Mouse (Mus musculus) MEL (cell line): ENCODE measurements around the gene Sept9. TPM values are rescaled to one million over a fixed set of nuclear protein-coding genes. Genes with fewer than 3 reads are reported as not detected.

Source experiments
- DNase-seq: peaks from one replicate; pipeline ENCODE4 v3.0.0; 2011; ENCODE audit warnings: low read depth, low spot score
- H3K27ac ChIP-seq: 2 replicates; pipeline ENCODE4 v1.5.1; 2012; ENCODE audit warnings: low read depth, mild to moderate bottlenecking, control low read depth, low read length, moderate library complexity; ENCODE audit not compliant: control insufficient read depth
- H3K27me3 ChIP-seq, 2 experiments: fragments of 150-350 bp in 1 of 2; sonication (generic) in 1 of 2; 2 replicates each; pipeline ENCODE4 v1.6.1; 2012; ENCODE audit warnings: low read length in 2 of 2, mild to moderate bottlenecking in 2 of 2, improper control_type of control experiment in 1 of 2, moderate library complexity in 1 of 2; ENCODE audit not compliant: insufficient read depth in 2 of 2, control insufficient read depth in 1 of 2
- H3K36me3 ChIP-seq, 2 experiments: 2 replicates each; pipeline ENCODE4 v1.6.1; 2012 to 2014; ENCODE audit warnings: low read length in 2 of 2, improper control_type of control experiment in 1 of 2, inconsistent platforms in 1 of 2, mild to moderate bottlenecking in 1 of 2; ENCODE audit not compliant: insufficient read depth in 2 of 2, control insufficient read depth in 1 of 2
- H3K4me1 ChIP-seq, 2 experiments: fragments of 150-350 bp in 1 of 2; sonication (generic) in 1 of 2; 2 replicates each; pipeline ENCODE4 v1.6.1; 2012; ENCODE audit warnings: low read length in 2 of 2, improper control_type of control experiment in 1 of 2, mild to moderate bottlenecking in 1 of 2; ENCODE audit not compliant: insufficient read depth in 2 of 2, control insufficient read depth in 1 of 2
- H3K4me3 ChIP-seq, 2 experiments: fragments of 150-350 bp in 1 of 2; sonication (generic) in 1 of 2; 2 replicates each; pipeline ENCODE4 v1.5.1; 2012; ENCODE audit warnings: low read depth in 2 of 2, low read length in 2 of 2, mild to moderate bottlenecking in 2 of 2, moderate library complexity in 2 of 2, control low read depth in 1 of 2, improper control_type of control experiment in 1 of 2; ENCODE audit not compliant: control insufficient read depth in 1 of 2, insufficient read depth in 1 of 2
- H3K79me2 ChIP-seq: 2 replicates; pipeline ENCODE4 v1.6.1; 2012; ENCODE audit warnings: mild to moderate bottlenecking, low read length, moderate library complexity; ENCODE audit not compliant: control insufficient read depth, poor library complexity, insufficient read depth
- H3K9ac ChIP-seq: 2 replicates; pipeline ENCODE4 v1.6.1; 2012; ENCODE audit warnings: low read depth, mild to moderate bottlenecking, control low read depth, low read length, moderate library complexity; ENCODE audit not compliant: control insufficient read depth, poor library complexity, severe bottlenecking
- H3K9me3 ChIP-seq: fragments of 150-350 bp; sonication (generic); replicated peaks from 2 replicates; pipeline ENCODE4 v1.6.1; 2012; ENCODE audit warnings: mild to moderate bottlenecking, low read length, improper control_type of control experiment, moderate library complexity; ENCODE audit not compliant: insufficient read depth
- CHD1 ChIP-seq: IDR thresholded peaks from 2 replicates; pipeline ENCODE4 v1.6.1; 2012; ENCODE audit warnings: low read depth, mild to moderate bottlenecking, inconsistent platforms, low read length, improper control_type of control experiment
- CHD2 ChIP-seq: IDR thresholded peaks from 2 replicates; pipeline ENCODE4 v1.6.1; 2011; ENCODE audit warnings: low read length, improper control_type of control experiment
- E2F4 ChIP-seq: IDR thresholded peaks from 2 replicates; pipeline ENCODE4 v1.6.1; 2011; ENCODE audit warnings: low read depth, low read length, improper control_type of control experiment, borderline replicate concordance
- GABPA ChIP-seq: IDR thresholded peaks from 2 replicates; pipeline ENCODE4 v1.6.1; 2012; ENCODE audit warnings: low read depth, mild to moderate bottlenecking, inconsistent platforms, low read length, improper control_type of control experiment, moderate library complexity
- JUND ChIP-seq: IDR thresholded peaks from 2 replicates; pipeline ENCODE4 v1.6.1; 2011; ENCODE audit warnings: low read depth, mild to moderate bottlenecking, improper control_type of control experiment, low read length
- MEF2A ChIP-seq: IDR thresholded peaks from 2 replicates; pipeline ENCODE4 v1.6.1; 2014; ENCODE audit warnings: low read depth, mild to moderate bottlenecking, inconsistent platforms, low read length, improper control_type of control experiment; ENCODE audit not compliant: poor library complexity, insufficient replicate concordance, severe bottlenecking; ENCODE audit errors: extremely low read depth
- MXI1 ChIP-seq: IDR thresholded peaks from 2 replicates; pipeline ENCODE4 v1.6.1; 2011; ENCODE audit warnings: mild to moderate bottlenecking, low read depth, low read length, improper control_type of control experiment
- MYB ChIP-seq: IDR thresholded peaks from 2 replicates; pipeline ENCODE4 v1.6.1; 2011; ENCODE audit warnings: mild to moderate bottlenecking, low read depth, low read length, improper control_type of control experiment
- NELFE ChIP-seq: IDR thresholded peaks from 2 replicates; pipeline ENCODE4 v1.6.1; 2011; ENCODE audit warnings: low read depth, low read length, improper control_type of control experiment
- NRF1 ChIP-seq: IDR thresholded peaks from 2 replicates; pipeline ENCODE4 v1.6.1; 2014; ENCODE audit warnings: low read depth, mild to moderate bottlenecking, inconsistent platforms, low read length, improper control_type of control experiment, moderate library complexity; ENCODE audit not compliant: poor library complexity, insufficient read depth, severe bottlenecking
- RCOR1 ChIP-seq: IDR thresholded peaks from 2 replicates; pipeline ENCODE4 v1.6.1; 2012; ENCODE audit warnings: low read depth, mild to moderate bottlenecking, inconsistent platforms, low read length, improper control_type of control experiment
- TBP ChIP-seq: IDR thresholded peaks from 2 replicates; pipeline ENCODE4 v1.8.0; 2011; ENCODE audit warnings: low read depth, low read length, improper control_type of control experiment
- TCF12 ChIP-seq: IDR thresholded peaks from 2 replicates; pipeline ENCODE4 v1.6.1; 2014; ENCODE audit warnings: low read depth, mild to moderate bottlenecking, inconsistent platforms, low read length, improper control_type of control experiment, moderate library complexity
- USF1 ChIP-seq: IDR thresholded peaks from 2 replicates; pipeline ENCODE4 v1.6.1; 2014; ENCODE audit warnings: low read depth, mild to moderate bottlenecking, inconsistent platforms, low read length, improper control_type of control experiment, moderate library complexity
- ZC3H11A ChIP-seq: IDR thresholded peaks from 2 replicates; pipeline ENCODE4 v1.6.1; 2012; ENCODE audit warnings: low read depth, mild to moderate bottlenecking, inconsistent platforms, low read length, improper control_type of control experiment
- ZKSCAN1 ChIP-seq: IDR thresholded peaks from 2 replicates; pipeline ENCODE4 v1.6.1; 2012; ENCODE audit warnings: low read depth, mild to moderate bottlenecking, inconsistent platforms, low read length, improper control_type of control experiment, moderate library complexity
- ZNF384 ChIP-seq: IDR thresholded peaks from 2 replicates; pipeline ENCODE4 v1.6.1; 2012; ENCODE audit warnings: low read depth, mild to moderate bottlenecking, inconsistent platforms, low read length, improper control_type of control experiment
- polyA plus RNA-seq, 2 experiments: library from polyadenylated mRNA; stranded (reverse) in 1 of 2; unstranded in 1 of 2; fragments of >175 nt in 1 of 2; fragments of >200 nt in 1 of 2; gene quantifications; 2 replicates each; pipeline versions ENCODE4 v1.2.1 to v1.2.4; 2012; ENCODE audit warnings: low replicate concordance in 2 of 2, low read depth in 1 of 2; ENCODE audit not compliant: insufficient read length in 2 of 2, insufficient read depth in 1 of 2, missing spikeins in 1 of 2
- total RNA-seq: library from RNA; depleted of rRNA; stranded (reverse); fragments of 300-350 nt; gene quantifications from 2 replicates; pipeline ENCODE4 v1.2.3, GENCODE M21; 2012

Sept9 gene
- total and polyA plus RNA-seq, 3 experiments = 49.7 to 196 (median 163) TPM

DNA sequence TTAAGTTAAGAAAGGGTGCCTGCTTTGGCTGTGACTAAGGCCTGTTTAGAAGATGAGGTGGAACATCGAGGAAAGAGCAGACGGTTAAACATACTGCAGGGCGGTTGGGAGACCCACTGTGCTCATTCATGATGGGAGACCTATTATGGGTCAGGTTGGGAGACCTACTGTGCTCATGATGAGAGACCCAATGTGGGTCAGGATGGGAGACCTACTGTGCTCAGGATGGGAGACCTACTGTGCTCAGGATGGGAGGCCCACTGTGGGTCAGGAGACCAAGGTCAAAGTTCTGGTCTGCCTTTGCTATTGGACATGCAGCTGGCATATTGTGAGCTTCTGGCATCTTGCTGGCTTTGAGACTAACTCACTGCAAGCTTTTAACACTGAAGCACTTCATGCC, 139.6 kb downstream of the Sept9 start:
- no peaks in the 10 kb centered on the region for H3K27me3 ChIP-seq
- TF ChIP-seq MEF2A (no peak), JUND (no peak), MXI1 (no peak), ZC3H11A (no peak), TBP (no peak), NELFE (0 out of 2 replicates have a peak, but pooled peaks have one; percentile 2), ZKSCAN1 (peak; percentile 97)
- peak overlapping the region; percentile 85 for H3K27ac ChIP-seq
- H3K9me3 ChIP-seq = no peaks in the 10 kb centered on the region
- peak overlapping the region; percentile 42 for H3K9ac ChIP-seq
- H3K4me3 ChIP-seq = peak overlapping the region in 1 of 2 experiments; percentile 22; a peak in 2 of 4 replicates
- peaks cover 35 to 52% of the 10 kb centered on the region in 2 experiments for H3K4me1 ChIP-seq
- peaks cover 46% of the 10 kb centered on the region for H3K79me2 ChIP-seq
- DNase-seq = no peak
- peaks cover 0 to 46% of the 10 kb centered on the region in 2 experiments; a peak in 2 of 4 replicates for H3K36me3 ChIP-seq

DNA sequence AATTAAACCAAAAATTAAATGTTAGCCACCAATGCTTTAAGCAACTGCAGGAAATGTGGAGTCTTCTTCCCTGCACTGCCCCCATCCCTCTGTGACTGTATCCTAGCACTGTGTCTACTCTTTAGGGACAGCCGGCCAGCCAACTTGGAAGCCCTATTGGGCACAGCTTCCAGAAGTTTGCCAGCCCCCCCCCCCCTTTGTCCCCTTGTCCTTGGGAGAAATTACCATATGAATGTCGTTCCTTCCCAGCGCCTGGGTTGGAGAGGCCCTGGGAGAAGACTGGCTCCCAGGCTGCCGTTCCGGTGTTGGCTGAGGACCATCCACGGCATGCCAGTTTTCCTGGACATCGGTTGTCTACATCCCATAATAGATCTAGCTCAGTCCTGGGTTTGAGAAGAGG, 141.8 kb downstream of the Sept9 start:
- TF ChIP-seq RCOR1 (no peak), NRF1 (no peak), TCF12 (no peak), USF1 (no peak), ZNF384 (no peak), E2F4 (no peak), CHD2 (no peak), MYB (no peak), GABPA (no peak), CHD1 (no peak)
- H3K27ac ChIP-seq = no peak overlapping the region
- no peak overlapping the region for H3K4me3 ChIP-seq
- no peaks in the 10 kb centered on the region for H3K27me3 ChIP-seq
- H3K36me3 ChIP-seq = peaks cover 0 to 31% of the 10 kb centered on the region in 2 experiments; a peak in 2 of 4 replicates
- H3K4me1 ChIP-seq = peaks cover 26 to 36% of the 10 kb centered on the region in 2 experiments
- no peaks in the 10 kb centered on the region for H3K9me3 ChIP-seq
- H3K79me2 ChIP-seq = peaks cover 31% of the 10 kb centered on the region
- no peak for DNase-seq
- H3K9ac ChIP-seq = no peak overlapping the region
